Mouse (Mus musculus) E14TG2a.4 (cell line): ENCODE results near the gene Mdh1.

Experiments used
- CTCF ChIP-seq: conservative IDR thresholded peaks from 2 replicates; pipeline ENCODE4 v1.5.1; 2014; ENCODE audit warnings: low read length
- POU5F1 ChIP-seq: IDR thresholded peaks from 2 replicates; pipeline ENCODE4 v1.6.1; 2014; ENCODE audit warnings: low read length, borderline replicate concordance

GRCm38 (mm10) chr11:21545021-21545420 is 27.1 kb downstream of the Mdh1 start:
- TF ChIP-seq CTCF, result no peak
- TF ChIP-seq POU5F1, result no peak
